Mouse (Mus musculus): ENCODE data around the gene Phyhd1. TPM values are rescaled to one million over a fixed set of nuclear protein-coding genes. Genes with fewer than 3 reads are reported as not detected.

Phyhd1 gene
- polyA plus RNA-seq, 1 experiment from 2014 or later, result 7.7 TPM

Other genes with a start within 250 kb of the Phyhd1 start
- gene Wdr34, start 217.3 kb upstream of the Phyhd1 start, polyA plus RNA-seq (2015; fragmentation: Nextera tagmentation; extraction: Ambion mirVana), result 59.6 and 62.3 TPM in 2 replicates
- gene Set, start 208.8 kb upstream of the Phyhd1 start, polyA plus RNA-seq (2015; fragmentation: Nextera tagmentation; extraction: Ambion mirVana), result 448 and 482 TPM in 2 replicates
- 2.8 and 3.8 TPM in 2 replicates for gene Pkn3, start 188.5 kb upstream of the Phyhd1 start, polyA plus RNA-seq (2015; fragmentation: Nextera tagmentation; extraction: Ambion mirVana)
- 18.9 and 19.0 TPM in 2 replicates for gene Zdhhc12, start 172.6 kb upstream of the Phyhd1 start, polyA plus RNA-seq (2015; fragmentation: Nextera tagmentation; extraction: Ambion mirVana)
- gene Zer1, start 141.6 kb upstream of the Phyhd1 start, polyA plus RNA-seq (2015; fragmentation: Nextera tagmentation; extraction: Ambion mirVana), result 14.4 and 15.1 TPM in 2 replicates
- gene Tbc1d13, start 132.5 kb upstream of the Phyhd1 start, polyA plus RNA-seq (2015; fragmentation: Nextera tagmentation; extraction: Ambion mirVana), result 12.5 and 13.2 TPM in 2 replicates
- gene Endog, start 94.7 kb upstream of the Phyhd1 start, polyA plus RNA-seq (2015; fragmentation: Nextera tagmentation; extraction: Ambion mirVana), result 12.1 and 13.8 TPM in 2 replicates
- gene Spout1, start 87.7 kb upstream of the Phyhd1 start, polyA plus RNA-seq (2015; fragmentation: Nextera tagmentation; extraction: Ambion mirVana), result 59.9 and 60.0 TPM in 2 replicates
- 15.9 and 16.8 TPM in 2 replicates for gene Kyat1, start 60.4 kb upstream of the Phyhd1 start, polyA plus RNA-seq (2015; fragmentation: Nextera tagmentation; extraction: Ambion mirVana)
- 61.6 and 62.2 TPM in 2 replicates for gene Lrrc8a, start 28.5 kb upstream of the Phyhd1 start, polyA plus RNA-seq (2015; fragmentation: Nextera tagmentation; extraction: Ambion mirVana)
- gene Gm28035, start 25.6 kb upstream of the Phyhd1 start, polyA plus RNA-seq (2015; fragmentation: Nextera tagmentation; extraction: Ambion mirVana), result 0.39 and 0.40 TPM in 2 replicates
- not detected in 2 replicates for gene Gm28038, start 14.8 kb downstream of the Phyhd1 start, polyA plus RNA-seq (2015; fragmentation: Nextera tagmentation; extraction: Ambion mirVana)
- gene Dolk, start 20.1 kb downstream of the Phyhd1 start, polyA plus RNA-seq (2015; fragmentation: Nextera tagmentation; extraction: Ambion mirVana), result 30.6 and 32.3 TPM in 2 replicates
- 23.6 and 27.9 TPM in 2 replicates for gene Nup188, start 20.2 kb downstream of the Phyhd1 start, polyA plus RNA-seq (2015; fragmentation: Nextera tagmentation; extraction: Ambion mirVana)
- 147 and 158 TPM in 2 replicates for gene Sh3glb2, start 93.1 kb downstream of the Phyhd1 start, polyA plus RNA-seq (2015; fragmentation: Nextera tagmentation; extraction: Ambion mirVana)
- 29.4 and 30.2 TPM in 2 replicates for gene Miga2, start 98.0 kb downstream of the Phyhd1 start, polyA plus RNA-seq (2015; fragmentation: Nextera tagmentation; extraction: Ambion mirVana)
- 54.7 and 56.6 TPM in 2 replicates for gene Dolpp1, start 126.1 kb downstream of the Phyhd1 start, polyA plus RNA-seq (2015; fragmentation: Nextera tagmentation; extraction: Ambion mirVana)
- gene Crat, start 149.6 kb downstream of the Phyhd1 start, polyA plus RNA-seq (2015; fragmentation: Nextera tagmentation; extraction: Ambion mirVana), result 18.5 and 21.9 TPM in 2 replicates
- gene Ptpa, start 149.8 kb downstream of the Phyhd1 start, polyA plus RNA-seq (2015; fragmentation: Nextera tagmentation; extraction: Ambion mirVana), result 128 and 134 TPM in 2 replicates
- gene Ier5l, start 208.0 kb downstream of the Phyhd1 start, polyA plus RNA-seq (2015; fragmentation: Nextera tagmentation; extraction: Ambion mirVana), result 1.8 and 2.0 TPM in 2 replicates